Mouse (Mus musculus) left cerebral cortex, adult 11 months (tissue): ENCODE data around the gene Cd151.
A peak's percentile ranks its signal among the peaks of the same experiment; 100 is the strongest.

Experiments used
- DNase-seq: peaks from one replicate; pipeline ENCODE4 v3.0.0; 2022; ENCODE audit warnings: low spot score

Cd151 gene

GRCm38 (mm10) chr7:141467230-141468030 is at the start of gene Cd151:
Cd151 (plus strand) TSS chr7:141467392.
- DNase-seq = no peak

GRCm38 (mm10) chr7:141417731-141418681 is 49.2 kb upstream of the Cd151 start:
- no peak for DNase-seq

DNA sequence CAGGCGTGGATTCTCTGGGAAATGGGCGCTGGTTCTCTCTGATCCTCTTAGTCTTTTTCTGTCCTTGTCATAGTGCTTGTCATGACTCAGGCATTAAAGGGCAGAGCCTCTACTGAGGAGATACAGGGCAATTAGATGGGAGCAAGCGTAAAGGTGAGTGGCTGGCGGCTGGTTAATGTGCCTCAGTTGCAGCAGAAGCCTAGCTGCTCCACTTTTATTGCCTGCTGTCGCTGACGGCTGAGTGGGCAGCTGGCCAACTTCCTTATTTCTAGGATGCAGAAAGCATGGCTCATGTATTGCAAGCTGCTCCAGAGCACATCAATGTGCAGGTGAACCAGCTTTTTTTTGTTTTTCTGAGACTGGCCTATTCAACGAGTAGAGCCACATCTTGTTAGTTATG is 48.2 kb upstream of the Cd151 start:
- DNase-seq = no peak

DNA sequence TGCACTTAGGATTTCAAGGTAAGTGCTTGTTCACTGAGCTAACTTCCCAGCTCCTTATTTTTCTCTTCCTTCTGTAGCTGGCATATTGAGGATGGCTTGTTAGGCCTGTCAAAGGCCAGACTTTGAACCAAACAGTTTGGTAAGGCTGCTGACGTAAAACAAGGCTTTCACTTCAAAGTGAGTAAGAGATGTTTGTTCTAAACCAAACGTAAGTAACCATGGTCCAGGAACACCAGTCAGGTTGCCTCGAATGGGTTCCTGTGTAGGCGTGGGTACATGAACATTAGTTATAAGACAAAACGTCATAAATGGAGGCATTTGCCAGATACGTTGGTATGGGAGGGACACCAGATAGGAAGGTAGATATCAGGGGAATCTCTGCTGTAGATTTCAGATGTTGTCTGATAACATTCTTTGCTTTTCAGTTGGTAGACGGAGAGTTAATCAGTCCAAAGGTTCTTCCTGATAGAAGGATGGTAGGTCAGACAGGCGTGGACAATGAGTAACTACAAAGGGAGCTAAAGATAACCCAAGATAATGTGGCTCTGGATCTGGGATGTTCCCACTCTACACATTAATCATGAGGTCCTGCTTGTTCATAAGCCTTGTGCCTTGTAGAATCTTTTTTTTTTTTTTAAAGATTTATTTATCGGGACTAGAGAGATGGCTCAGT is 47.0 kb upstream of the Cd151 start:
- DNase-seq = no peak

- DNase-seq = no peak
These were observed 43.4 kb upstream of the Cd151 start for GRCm38 (mm10) chr7:141423811-141424210.

GRCm38 (mm10) chr7:141426948-141427730 is 40.1 kb upstream of the Cd151 start:
- no peak for DNase-seq

- DNase-seq = no peak
These were observed 38.5 kb upstream of the Cd151 start for GRCm38 (mm10) chr7:141428701-141429100.

DNA sequence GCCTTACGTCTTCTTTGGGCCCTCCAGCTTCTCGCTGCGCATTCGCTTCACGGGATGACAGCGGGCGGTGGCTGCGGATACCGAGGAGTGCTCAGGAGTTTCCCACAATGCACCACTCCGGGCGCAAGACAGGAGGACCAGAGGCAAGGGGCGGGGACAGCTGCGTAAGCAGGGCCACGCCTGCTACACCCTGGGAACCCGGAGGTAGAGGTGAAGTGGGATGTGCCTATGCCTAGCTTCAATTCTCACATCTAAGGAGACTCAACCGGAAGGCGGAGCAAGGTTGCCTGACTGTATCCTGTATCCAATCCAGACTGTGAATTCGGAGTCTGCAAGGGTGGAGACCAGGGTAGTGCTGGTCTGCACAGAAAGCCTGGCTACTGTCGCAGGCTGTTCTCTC is 37.9 kb upstream of the Cd151 start, which contains the start of gene Cend1:
Cend1 (minus strand) TSS at position 182 of the 400 bp plus-strand sequence.
- DNase-seq = peak; percentile 89

DNA sequence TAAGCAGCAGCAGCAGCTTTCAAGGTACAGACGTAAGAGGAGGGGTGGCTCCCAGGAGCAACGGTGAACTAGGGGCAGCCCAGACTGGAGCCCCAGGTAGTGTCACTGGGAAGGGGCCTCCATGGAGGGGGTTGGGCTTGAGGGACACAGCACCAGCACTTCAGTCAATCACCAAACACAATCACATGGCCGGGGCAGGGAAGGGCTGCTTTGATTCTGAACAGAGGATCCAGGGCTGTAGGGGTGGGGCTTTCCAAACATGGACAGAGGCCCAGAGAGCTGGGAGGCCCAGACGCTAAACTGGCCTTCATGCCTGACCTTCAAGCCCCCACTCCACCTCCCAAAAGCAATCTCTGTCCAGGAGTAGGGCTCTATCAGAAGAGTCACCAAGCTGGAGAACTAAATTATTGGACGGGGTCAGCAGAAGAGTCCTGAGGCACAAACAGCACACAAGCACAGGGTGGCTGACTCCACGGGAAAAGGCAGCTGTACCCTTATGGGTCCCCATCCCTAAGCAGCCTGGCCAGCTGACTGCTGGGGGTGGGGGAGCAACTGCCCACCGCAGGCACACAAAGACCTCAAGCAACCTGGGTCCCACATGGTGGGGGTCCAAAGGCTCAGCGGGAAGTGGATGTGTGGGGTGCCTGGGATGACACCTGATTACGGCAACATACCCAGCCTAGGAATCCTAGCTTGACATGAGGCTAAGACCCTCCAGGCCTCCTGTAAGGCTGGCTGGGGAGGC is 37.2 kb upstream of the Cd151 start:
- no peak for DNase-seq

GRCm38 (mm10) chr7:141430585-141431240 is 36.5 kb upstream of the Cd151 start:
- DNase-seq = no peak

GRCm38 (mm10) chr7:141431434-141432185 is 35.6 kb upstream of the Cd151 start:
- no peak for DNase-seq

DNA sequence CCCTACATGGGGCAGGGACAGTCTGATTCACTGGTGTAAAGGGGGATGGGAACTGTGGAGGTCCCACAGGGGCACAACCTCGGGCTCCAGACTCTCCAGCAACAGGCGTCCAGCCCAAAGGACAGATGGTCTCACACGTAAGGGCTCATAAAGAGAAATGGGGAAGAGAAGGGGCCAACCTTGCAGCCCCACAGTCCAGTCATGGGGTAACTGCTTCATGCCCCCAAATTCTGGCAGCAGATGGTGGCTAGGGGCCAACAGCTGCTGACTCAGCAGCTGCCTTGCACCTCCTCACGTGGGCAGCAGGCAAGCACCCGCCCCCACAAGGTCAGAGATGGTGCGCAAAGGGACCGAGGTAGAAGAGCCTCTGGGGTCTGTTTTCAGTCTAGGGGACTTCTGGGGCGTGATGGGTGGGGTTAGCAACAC is 35.0 kb upstream of the Cd151 start:
- DNase-seq = no peak

GRCm38 (mm10) chr7:141432741-141433516 is 34.3 kb upstream of the Cd151 start:
- DNase-seq = no peak

DNA sequence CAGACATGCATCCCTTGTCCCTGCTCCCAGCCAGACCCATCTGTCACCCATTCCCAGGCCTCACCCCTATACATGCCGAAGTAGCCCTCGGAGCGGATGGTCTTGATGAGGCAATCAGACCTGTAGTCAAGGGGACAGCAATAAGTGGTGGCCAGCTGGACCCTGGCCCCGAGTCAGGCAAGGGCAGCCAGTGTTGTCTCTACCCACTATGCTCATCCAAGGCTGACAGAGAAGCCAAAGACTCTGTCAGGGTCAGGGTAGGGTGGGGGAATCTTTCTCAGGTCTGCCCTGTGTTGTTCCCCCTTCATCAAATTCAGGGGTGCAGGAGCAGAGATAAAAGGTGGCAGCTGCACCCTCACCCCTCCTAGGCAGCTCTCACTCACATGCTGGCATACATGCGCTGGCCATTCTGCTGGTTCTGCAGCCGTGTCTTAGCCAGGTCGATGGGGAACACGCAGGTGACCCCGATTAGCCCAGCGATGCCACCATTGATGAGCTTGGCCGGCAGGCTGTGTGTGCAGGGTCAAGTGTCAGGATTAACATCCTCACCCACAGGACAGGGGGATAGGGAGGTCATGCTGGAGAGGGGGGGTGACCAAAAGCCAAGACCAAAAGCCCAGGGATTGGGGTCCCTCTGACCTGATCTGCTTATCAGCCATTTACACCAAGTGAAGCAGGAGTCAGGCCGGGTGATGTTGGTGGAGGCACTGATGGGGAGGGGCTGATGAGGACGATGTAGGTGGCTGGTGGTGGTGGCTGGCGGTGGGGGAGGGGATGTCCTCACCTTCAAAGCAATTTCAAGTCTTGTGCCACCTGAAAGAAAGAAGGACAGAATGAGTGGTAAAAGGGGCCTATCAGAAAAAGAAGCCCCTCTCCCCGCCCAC is 33.4 kb upstream of the Cd151 start:
- DNase-seq = no peak

DNA sequence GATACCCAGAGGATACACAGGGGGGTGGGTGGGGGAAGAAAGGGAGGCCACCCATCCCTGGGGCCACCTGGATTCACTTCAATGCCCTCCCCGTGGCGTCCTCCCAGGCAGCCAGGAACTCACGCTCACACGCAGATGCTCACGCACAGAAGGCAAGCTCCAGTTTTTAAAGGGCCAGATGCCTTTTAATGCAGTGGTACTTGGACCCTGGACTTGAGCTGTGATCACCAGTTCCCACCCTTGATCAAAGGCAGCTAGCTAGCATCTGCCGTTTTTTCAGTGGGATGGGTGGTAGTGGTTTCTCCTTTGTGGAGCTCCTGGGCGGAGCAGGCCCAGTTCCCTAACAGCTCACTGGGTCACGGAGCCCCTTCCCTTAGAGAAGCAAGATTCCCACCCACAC is 32.7 kb upstream of the Cd151 start:
- DNase-seq = no peak

DNA sequence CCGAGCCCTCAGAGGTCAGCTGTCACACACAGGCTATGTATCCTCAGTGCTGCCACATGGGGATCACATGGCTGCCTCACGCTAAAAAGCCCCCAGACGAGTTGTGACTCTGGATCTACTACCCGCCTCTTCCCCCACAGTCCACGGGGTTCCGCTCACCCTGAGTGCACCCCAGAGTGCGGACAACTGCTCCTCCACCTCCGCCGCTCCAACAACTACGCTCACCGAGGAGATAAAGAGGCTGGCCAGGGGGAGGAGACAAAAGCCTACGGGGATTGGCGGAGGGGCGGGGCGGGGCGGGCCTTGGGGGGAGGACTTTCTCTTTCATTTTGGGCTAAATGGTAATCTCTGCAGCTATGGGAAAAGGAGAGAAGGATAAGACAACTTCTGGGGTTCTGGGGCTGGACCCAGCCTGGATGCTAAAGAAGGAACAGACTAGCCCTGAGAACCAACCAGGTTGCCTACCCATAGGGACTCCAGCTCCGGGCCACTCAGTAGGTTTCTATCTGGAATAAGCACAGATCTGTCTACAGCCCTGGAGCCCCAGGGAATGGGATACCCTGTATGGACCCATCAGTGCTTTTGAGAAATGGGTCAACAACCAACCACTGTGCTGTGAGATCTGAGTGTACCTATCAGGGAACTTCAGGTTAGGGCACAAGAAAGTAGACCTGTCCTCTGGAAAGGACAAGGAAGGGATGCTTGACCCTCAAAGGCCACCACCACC is 31.9 kb upstream of the Cd151 start:
- DNase-seq = no peak
